Mouse (Mus musculus) midbrain, postnatal 0 days (tissue): ENCODE data around the gene Rubcn. TPM values are rescaled to one million over a fixed set of nuclear protein-coding genes. Genes with fewer than 3 reads are reported as not detected.

Experiments used
- ATAC-seq: fragments of 200-750 bp; cut with Nextera tagmentation; 2 replicates; pipeline ENCODE4 v1.8.0; 2017; ENCODE audit warnings: moderate number of reproducible peaks, mild to moderate bottlenecking, moderate TSS enrichment, moderate library complexity; ENCODE audit not compliant: low FRiP score
- DNase-seq: peaks from one replicate; pipeline ENCODE4 v3.0.0-alpha.2; 2015; ENCODE audit warnings: low spot score
- H3K27ac ChIP-seq: fragments of 300-500 bp; sonication (generic); 2 replicates; pipeline ENCODE4 v1.5.1; 2014; ENCODE audit warnings: low read depth, mild to moderate bottlenecking, low read length, mixed read lengths
- H3K27me3 ChIP-seq: fragments of 300-500 bp; sonication (generic); 2 replicates; pipeline ENCODE4 v1.6.1; 2014; ENCODE audit warnings: low read length, control low read depth, mixed read lengths; ENCODE audit not compliant: insufficient read depth
- H3K36me3 ChIP-seq: fragments of 300-500 bp; sonication (generic); 2 replicates; pipeline ENCODE4 v1.6.1; 2014; ENCODE audit warnings: low read length, control low read depth, mixed read lengths; ENCODE audit not compliant: insufficient read depth
- H3K4me1 ChIP-seq: fragments of 300-500 bp; sonication (generic); 2 replicates; pipeline ENCODE4 v1.6.1; 2014; ENCODE audit warnings: mild to moderate bottlenecking, control low read depth, antibody characterized with exemption, low read length, mixed read lengths; ENCODE audit not compliant: insufficient read depth
- H3K4me2 ChIP-seq: fragments of 300-500 bp; sonication (generic); 2 replicates; pipeline ENCODE4 v1.6.1; 2014; ENCODE audit warnings: low read depth, mild to moderate bottlenecking, low read length, mixed read lengths; ENCODE audit not compliant: poor library complexity, severe bottlenecking
- H3K4me3 ChIP-seq: fragments of 300-500 bp; sonication (generic); 2 replicates; pipeline ENCODE4 v1.5.1; 2014; ENCODE audit warnings: low read depth, mild to moderate bottlenecking, low read length, moderate library complexity
- H3K9ac ChIP-seq: fragments of 300-500 bp; sonication (generic); replicated peaks from 2 replicates; pipeline ENCODE4 v1.6.1; 2014; ENCODE audit warnings: mild to moderate bottlenecking, low read length, moderate library complexity, mixed read lengths; ENCODE audit not compliant: poor library complexity, severe bottlenecking
- H3K9me3 ChIP-seq: fragments of 300-500 bp; sonication (generic); 2 replicates; pipeline ENCODE4 v1.6.1; 2016; ENCODE audit warnings: low read length, control low read depth
- CTCF ChIP-seq: IDR thresholded peaks from 2 replicates; pipeline ENCODE4 v1.5.1; 2016; ENCODE audit warnings: antibody characterized with exemption, mild to moderate bottlenecking
- WGBS: fragments of 180-500 bp; shearing (Covaris S2); extraction: QIAGEN DNeasy Blood & Tissue Kit; methylation state at CpG from one replicate; pipeline ENCODE4 v1.1.7; 2014; 5-methylcytosine and 5-hydroxymethylcytosine counted together
- polyA plus RNA-seq: library from polyadenylated mRNA; unstranded; fragments of >200 nt; fragmentation: Nextera tagmentation; extraction: Ambion mirVana; gene quantifications from 2 replicates; pipeline ENCODE4 v1.2.1, GENCODE M21; 2015
- total RNA-seq: library from RNA; depleted of rRNA; stranded (reverse); fragments of >200 nt; gene quantifications from 2 replicates; pipeline ENCODE4 v1.2.3, GENCODE M21; 2014

Gene Rubcn
- total and polyA plus RNA-seq, 2 experiments from 2014 or later, result 25.5 to 84.0 TPM

GRCm38 (mm10) chr16:32812888-32813361 is 64.6 kb downstream of the Rubcn start:
- no peak overlapping the region for H3K9ac ChIP-seq
- H3K4me2 ChIP-seq, result peak overlapping the region; percentile 18; the same call in 1 of the 2 replicates
- DNase-seq (peak; percentile 90), ATAC-seq (no peak)
- H3K4me1 ChIP-seq, result no peaks in the 10 kb centered on the region; the same call in 1 of the 2 replicates
- no peak overlapping the region for H3K27ac ChIP-seq
- no peaks in the 10 kb centered on the region for H3K27me3 ChIP-seq
- 4% methylated on average over 9 of the region's 9 CpGs for WGBS
- TF ChIP-seq CTCF, result peak; percentile 92
- no peaks in the 10 kb centered on the region for H3K9me3 ChIP-seq
- H3K4me3 ChIP-seq, result no peak overlapping the region
- no peaks in the 10 kb centered on the region for H3K36me3 ChIP-seq

GRCm38 (mm10) chr16:32810321-32810720 is 67.2 kb downstream of the Rubcn start, which contains the start of gene Smbd1:
TSS of gene Smbd1 (minus strand) at chr16:32810477.
- Histone ChIP-seq H3K9me3 (no peaks in the 10 kb centered on the region), H3K27ac (no peak within 1 kb of the TSS), H3K4me3 (no peak within 1 kb of the TSS), H3K36me3 (no peaks in the 10 kb centered on the region), H3K9ac (no peak within 1 kb of the TSS), H3K27me3 (no peaks in the 10 kb centered on the region), H3K4me2 (no peak within 1 kb of the TSS), H3K4me1 (no peaks in the 10 kb centered on the region; the same call in 1 of the 2 replicates)
- no peak for ATAC-seq
- WGBS, result 90% methylated on average over 4 of the region's 4 CpGs
- no peak for DNase-seq
- TF ChIP-seq CTCF, result no peak

GRCm38 (mm10) chr16:32807408-32808185 is 70.0 kb downstream of the Rubcn start:
- Histone ChIP-seq H3K27ac (no peak overlapping the region), H3K27me3 (no peaks in the 10 kb centered on the region), H3K36me3 (no peaks in the 10 kb centered on the region), H3K4me2 (no peak overlapping the region), H3K4me1 (no peaks in the 10 kb centered on the region), H3K9me3 (no peaks in the 10 kb centered on the region), H3K9ac (no peak overlapping the region), H3K4me3 (no peak overlapping the region)
- ATAC-seq (no peak), DNase-seq (no peak)
- 61% methylated on average over 8 of the region's 8 CpGs for WGBS
- TF ChIP-seq CTCF, result no peak

- Histone ChIP-seq H3K27ac (no peak overlapping the region), H3K9me3 (no peaks in the 10 kb centered on the region), H3K9ac (no peak overlapping the region), H3K27me3 (no peaks in the 10 kb centered on the region), H3K36me3 (no peaks in the 10 kb centered on the region), H3K4me3 (no peak overlapping the region), H3K4me1 (no peaks in the 10 kb centered on the region), H3K4me2 (no peak overlapping the region)
- TF ChIP-seq CTCF, result no peak
- WGBS, result 82% methylated on average over 7 of the region's 7 CpGs
- ATAC-seq (no peak), DNase-seq (no peak)
Measured at GRCm38 (mm10) chr16:32805151-32805550, 72.4 kb downstream of the Rubcn start.

- ATAC-seq (no peak), DNase-seq (no peak)
- Histone ChIP-seq H3K4me3 (no peak overlapping the region), H3K4me2 (no peak overlapping the region), H3K27me3 (no peaks in the 10 kb centered on the region), H3K36me3 (no peaks in the 10 kb centered on the region), H3K9me3 (no peaks in the 10 kb centered on the region), H3K4me1 (no peaks in the 10 kb centered on the region), H3K9ac (no peak overlapping the region), H3K27ac (no peak overlapping the region)
- TF ChIP-seq CTCF, result no peak
- 69% methylated on average over 5 of the region's 5 CpGs for WGBS
Measured at GRCm38 (mm10) chr16:32803901-32804300, 73.7 kb downstream of the Rubcn start.

GRCm38 (mm10) chr16:32803252-32803853 is 74.2 kb downstream of the Rubcn start:
- ATAC-seq, result peak; percentile 76
- peak; percentile 90 for DNase-seq
- Histone ChIP-seq H3K27ac (peak overlapping the region; percentile 27; the same call in 1 of the 2 replicates), H3K4me3 (no peak overlapping the region), H3K9ac (no peak overlapping the region), H3K4me2 (no peak overlapping the region), H3K4me1 (no peaks in the 10 kb centered on the region), H3K27me3 (no peaks in the 10 kb centered on the region), H3K9me3 (no peaks in the 10 kb centered on the region), H3K36me3 (no peaks in the 10 kb centered on the region)
- no peak for TF ChIP-seq CTCF
- 52% methylated on average over 6 of the region's 6 CpGs for WGBS
